Mouse (Mus musculus) heart, embryonic 13.5 days (tissue): Measurements from ENCODE around the gene Lexm. TPM values are rescaled to one million over a fixed set of nuclear protein-coding genes. Genes with fewer than 3 reads are reported as not detected.
A peak's percentile ranks its signal among the peaks of the same experiment; 100 is the strongest.

ENCODE experiments used
- ATAC-seq: fragments of 200-750 bp; cut with Nextera tagmentation; 2 replicates; pipeline ENCODE4 v1.8.0; 2017; ENCODE audit warnings: moderate TSS enrichment; ENCODE audit not compliant: insufficient number of reproducible peaks, low FRiP score, low TSS enrichment; ENCODE audit errors: extremely low read depth
- H3K27ac ChIP-seq: fragments of 300-500 bp; sonication (generic); replicated peaks from 2 replicates; pipeline ENCODE4 v1.5.1; 2015; ENCODE audit warnings: moderate library complexity, mild to moderate bottlenecking, inconsistent platforms
- H3K27me3 ChIP-seq: fragments of 300-500 bp; sonication (generic); replicated peaks from 2 replicates; pipeline ENCODE4 v1.6.1; 2015; ENCODE audit warnings: mild to moderate bottlenecking, inconsistent platforms
- H3K36me3 ChIP-seq: fragments of 300-500 bp; sonication (generic); 2 replicates; pipeline ENCODE4 v1.6.1; 2015; ENCODE audit warnings: mild to moderate bottlenecking, inconsistent platforms
- H3K4me1 ChIP-seq: fragments of 300-500 bp; sonication (generic); 2 replicates; pipeline ENCODE4 v1.6.1; 2015; ENCODE audit warnings: inconsistent platforms
- H3K4me2 ChIP-seq: fragments of 300-500 bp; sonication (generic); 2 replicates; pipeline ENCODE4 v1.6.1; 2015; ENCODE audit warnings: inconsistent platforms, mild to moderate bottlenecking, moderate library complexity
- H3K4me3 ChIP-seq: fragments of 300-500 bp; sonication (generic); 2 replicates; pipeline ENCODE4 v1.5.1; 2015; ENCODE audit warnings: moderate library complexity, mild to moderate bottlenecking, inconsistent platforms
- H3K9ac ChIP-seq: fragments of 300-500 bp; sonication (generic); 2 replicates; pipeline ENCODE4 v1.6.1; 2015; ENCODE audit warnings: inconsistent platforms, mild to moderate bottlenecking, moderate library complexity
- H3K9me3 ChIP-seq: fragments of 300-500 bp; sonication (generic); 2 replicates; pipeline ENCODE4 v1.6.1; 2016; ENCODE audit warnings: inconsistent platforms
- WGBS: fragments of 180-500 bp; shearing (Covaris S2); methylation state at CpG from one replicate; pipeline ENCODE4 v1.1.7; 2015; ENCODE audit warnings: mixed read lengths; 5-methylcytosine and 5-hydroxymethylcytosine counted together
- polyA plus RNA-seq: library from polyadenylated mRNA; unstranded; fragments of >200 nt; fragmentation: Nextera tagmentation; extraction: Ambion mirVana; gene quantifications from 2 replicates; pipeline ENCODE4 v1.2.1, GENCODE M21; 2015

Gene Lexm
- polyA plus RNA-seq, 1 experiment from 2014 or later, result 0.52 TPM

DNA sequence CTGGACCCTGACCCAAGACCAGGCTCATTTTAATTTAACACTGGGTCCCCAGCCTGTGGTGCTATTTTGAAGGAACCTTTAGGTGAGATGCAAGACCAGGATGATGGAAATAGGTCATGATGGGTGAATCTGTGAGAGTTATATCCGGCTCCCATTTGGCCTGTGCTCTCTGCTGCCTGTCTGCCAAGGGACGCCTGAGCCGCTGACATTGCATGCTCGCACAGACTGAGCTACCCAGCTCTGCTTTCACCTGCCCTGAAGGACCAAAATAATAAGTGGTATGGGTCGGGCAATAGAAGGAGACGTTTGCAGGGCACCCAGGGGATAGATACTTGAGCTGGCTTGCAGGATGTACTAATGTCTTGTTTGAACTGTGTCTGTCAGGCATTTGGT, 27.2 kb upstream of the Lexm start:
- H3K4me3 ChIP-seq, result no peak overlapping the region
- WGBS, result 52% methylated on average over 6 of the region's 6 CpGs
- ATAC-seq, result no peak
- H3K36me3 ChIP-seq, result no peaks in the 10 kb centered on the region
- H3K4me1 ChIP-seq, result peaks cover 11% of the 10 kb centered on the region
- no peak overlapping the region for H3K4me2 ChIP-seq
- H3K27me3 ChIP-seq, result peaks cover 31% of the 10 kb centered on the region
- no peak overlapping the region for H3K27ac ChIP-seq
- H3K9me3 ChIP-seq, result no peaks in the 10 kb centered on the region
- no peak overlapping the region for H3K9ac ChIP-seq

DNA sequence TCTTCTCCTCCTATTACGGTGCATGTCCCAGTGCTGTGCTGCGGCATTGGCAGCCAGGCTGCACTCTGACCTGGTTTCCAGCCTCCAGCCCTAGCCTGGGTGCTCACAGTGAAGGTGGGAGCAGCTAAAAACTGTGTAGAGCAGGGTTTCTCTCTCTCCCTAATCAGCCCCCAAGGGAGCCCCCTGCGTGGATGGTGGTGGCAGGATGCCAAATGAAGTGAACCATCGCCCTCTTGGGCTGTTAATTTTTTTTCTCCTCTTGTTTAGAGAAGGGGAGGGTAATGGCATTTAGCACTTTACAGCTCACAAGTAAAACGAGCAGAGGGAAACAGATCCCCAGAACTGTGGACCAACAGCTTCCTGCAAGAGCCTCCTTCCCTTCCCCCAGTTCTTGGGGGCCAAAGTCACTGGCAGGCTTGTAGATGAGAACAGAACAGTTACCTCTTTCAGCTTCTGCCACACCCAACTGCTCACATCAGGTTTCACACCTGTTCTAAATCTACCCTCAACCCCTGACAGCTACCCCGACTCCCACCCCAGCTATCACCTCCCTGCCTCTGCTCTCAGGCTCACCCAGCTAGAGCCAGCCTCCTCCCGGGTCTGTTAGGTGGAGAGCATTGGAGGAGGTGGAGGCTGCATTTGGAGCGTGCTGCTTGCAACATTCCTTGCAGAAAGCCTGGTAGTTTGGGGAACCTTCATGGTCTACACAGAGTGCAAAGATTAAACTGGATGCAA, 26.6 kb upstream of the Lexm start:
- peak overlapping the region; percentile 9; the same call in 1 of the 2 replicates for H3K27ac ChIP-seq
- 11% methylated on average over 8 of the region's 8 CpGs for WGBS
- H3K4me1 ChIP-seq, result peaks cover 11% of the 10 kb centered on the region
- ATAC-seq, result no peak
- 0 out of 2 replicates have a peak overlapping the region, but pooled peaks have one; percentile 5 for H3K4me2 ChIP-seq
- H3K9me3 ChIP-seq, result no peaks in the 10 kb centered on the region
- no peaks in the 10 kb centered on the region for H3K36me3 ChIP-seq
- 0 out of 2 replicates have a peak overlapping the region, but pooled peaks have one; percentile 34 for H3K9ac ChIP-seq
- peaks cover 29% of the 10 kb centered on the region for H3K27me3 ChIP-seq
- no peak overlapping the region for H3K4me3 ChIP-seq

DNA sequence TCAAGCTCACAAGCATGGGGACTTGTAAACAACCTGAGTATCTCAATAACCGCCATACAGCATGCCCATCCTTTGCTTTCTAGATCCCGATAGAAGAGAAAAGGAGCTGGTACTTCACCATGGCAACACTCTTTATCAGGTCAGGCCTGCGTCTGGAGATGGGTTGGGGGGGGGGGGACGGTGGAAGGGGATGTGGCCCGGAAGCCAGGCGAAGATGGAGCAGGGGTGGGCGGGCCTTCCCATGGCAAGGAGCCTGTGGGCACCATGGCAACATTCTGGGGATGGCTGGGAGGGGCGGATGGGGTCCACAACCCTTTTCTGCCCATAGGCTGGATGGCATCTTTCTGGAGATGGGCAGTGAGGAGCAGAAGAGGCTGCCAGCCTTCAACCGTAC, 17.0 kb upstream of the Lexm start:
- no peak overlapping the region for H3K4me3 ChIP-seq
- H3K4me1 ChIP-seq, result peaks cover 10% of the 10 kb centered on the region
- no peaks in the 10 kb centered on the region for H3K36me3 ChIP-seq
- H3K4me2 ChIP-seq, result 0 out of 2 replicates have a peak overlapping the region, but pooled peaks have one; percentile 4
- ATAC-seq, result no peak
- H3K27me3 ChIP-seq, result peaks cover 66% of the 10 kb centered on the region
- 38% methylated on average over 9 of the region's 9 CpGs for WGBS
- peak overlapping the region; percentile 74 for H3K27ac ChIP-seq
- H3K9ac ChIP-seq, result no peak overlapping the region
- no peaks in the 10 kb centered on the region for H3K9me3 ChIP-seq

DNA sequence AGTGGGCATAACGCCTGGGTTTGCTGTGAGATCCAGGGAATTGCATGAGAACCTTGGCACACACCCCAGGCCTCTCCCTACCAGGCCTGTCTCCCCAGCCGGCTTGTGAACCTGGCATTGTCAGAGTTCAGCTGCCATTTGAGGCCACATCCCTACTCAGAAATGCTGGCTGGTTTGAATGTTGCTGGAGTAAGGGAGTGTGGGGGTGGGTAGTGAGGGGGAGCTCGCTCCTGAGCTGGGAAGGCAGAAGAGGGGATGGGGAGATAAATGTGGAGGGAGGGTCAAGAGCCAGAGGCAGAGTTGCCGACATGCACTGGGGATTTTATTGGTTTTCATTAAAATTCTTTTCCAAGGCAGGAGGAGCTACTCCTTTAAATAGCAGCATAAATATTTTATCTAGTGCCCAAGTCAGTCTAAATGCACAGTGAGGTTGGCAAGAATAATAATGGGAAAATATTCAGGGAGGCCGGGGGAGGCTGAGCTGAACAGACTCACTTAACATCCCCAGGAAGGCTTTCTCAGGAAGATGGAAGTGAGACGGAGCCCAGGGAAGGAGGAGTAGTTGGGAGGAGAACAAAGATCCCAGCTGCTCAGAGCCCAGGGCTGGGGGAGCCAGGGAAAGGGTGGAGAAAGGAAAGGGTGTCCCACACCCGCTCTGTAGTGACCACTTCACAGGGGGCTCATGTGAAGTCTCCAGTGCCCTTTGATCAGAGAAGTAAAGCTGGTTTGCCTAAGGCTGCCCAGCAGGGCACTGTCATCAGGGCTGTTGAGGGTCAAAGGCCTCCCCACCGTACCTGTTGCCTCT, 16.4 kb upstream of the Lexm start:
- Histone ChIP-seq H3K9ac (no peak overlapping the region), H3K27ac (peak overlapping the region; percentile 74), H3K27me3 (peaks cover 70% of the 10 kb centered on the region), H3K4me1 (peaks cover 10% of the 10 kb centered on the region), H3K4me2 (0 out of 2 replicates have a peak overlapping the region, but pooled peaks have one; percentile 4), H3K9me3 (no peaks in the 10 kb centered on the region), H3K4me3 (no peak overlapping the region), H3K36me3 (no peaks in the 10 kb centered on the region)
- no peak for ATAC-seq
- 26% methylated on average over 8 of the region's 8 CpGs for WGBS

DNA sequence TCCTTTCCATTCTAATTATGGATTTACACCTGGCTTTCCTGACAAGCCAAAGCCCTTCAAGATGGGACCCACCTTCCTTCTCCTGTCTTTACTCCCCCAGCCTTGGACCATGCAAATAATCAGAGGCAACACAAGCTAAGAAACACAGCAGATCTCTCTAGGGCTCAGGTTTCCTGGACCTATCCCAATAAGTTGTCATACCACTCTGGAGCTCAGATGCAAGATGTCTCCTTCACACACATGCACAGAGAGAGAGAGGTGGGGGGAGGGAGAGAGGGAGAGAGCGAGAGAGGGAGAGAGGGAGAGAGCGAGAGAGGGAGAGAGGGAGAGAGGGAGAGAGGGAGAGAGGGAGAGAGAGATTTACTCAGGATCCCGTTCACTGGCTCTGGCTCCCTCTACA, 15.3 kb upstream of the Lexm start:
- Histone ChIP-seq H3K4me2 (no peak overlapping the region), H3K27ac (peak overlapping the region; percentile 55), H3K4me1 (peaks cover 10% of the 10 kb centered on the region), H3K36me3 (no peaks in the 10 kb centered on the region), H3K9me3 (no peaks in the 10 kb centered on the region), H3K27me3 (peaks cover 75% of the 10 kb centered on the region), H3K9ac (no peak overlapping the region), H3K4me3 (no peak overlapping the region)
- ATAC-seq, result no peak
- WGBS, result 47% methylated on average over 1 of the region's 3 CpGs

DNA sequence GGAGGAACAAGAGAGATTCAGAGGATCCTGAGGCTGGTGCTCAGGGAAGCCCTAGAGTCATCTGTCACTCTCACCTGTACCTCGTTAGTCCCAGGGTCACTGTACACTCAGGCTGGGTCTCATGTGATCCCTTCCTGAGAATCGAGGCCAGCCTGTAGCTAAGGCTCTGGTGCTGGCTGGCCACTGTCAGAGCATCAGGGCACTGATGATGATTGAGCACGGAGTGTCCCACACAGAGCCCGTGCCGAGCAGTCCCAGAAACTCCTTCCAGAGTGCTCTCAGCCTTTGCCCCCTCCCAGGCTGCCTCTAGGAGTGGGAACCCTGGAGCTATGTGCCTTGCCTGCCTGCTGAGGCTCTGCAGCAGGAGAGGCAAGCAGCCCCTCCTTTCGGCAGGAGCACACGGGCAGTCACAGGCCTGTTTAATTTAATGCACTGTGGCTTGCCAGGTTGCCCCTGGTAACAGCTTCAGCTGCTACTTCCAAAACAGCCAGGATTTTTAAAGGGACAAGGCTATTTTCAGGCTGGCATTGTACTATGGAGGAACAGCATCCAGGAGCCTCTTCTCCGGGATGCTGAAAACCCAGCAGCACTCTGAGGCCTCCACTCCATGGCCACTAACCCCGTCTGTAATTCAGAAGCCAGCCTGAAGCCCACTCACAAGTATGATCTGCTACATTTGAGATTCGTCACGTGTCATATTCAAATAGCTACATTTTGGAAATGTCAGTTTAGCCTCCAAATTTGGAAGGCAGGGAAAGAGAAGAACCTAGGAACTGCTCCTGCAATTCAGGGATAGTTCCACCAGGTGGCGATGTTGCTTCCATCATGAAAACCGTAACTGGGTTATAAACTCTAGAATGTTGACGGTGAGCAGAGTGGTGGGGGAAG, 13.5 kb upstream of the Lexm start:
- Histone ChIP-seq H3K4me3 (no peak overlapping the region), H3K27me3 (peaks cover 76% of the 10 kb centered on the region), H3K4me1 (peaks cover 10% of the 10 kb centered on the region), H3K9me3 (no peaks in the 10 kb centered on the region), H3K4me2 (no peak overlapping the region), H3K27ac (no peak overlapping the region), H3K36me3 (no peaks in the 10 kb centered on the region), H3K9ac (no peak overlapping the region)
- 28% methylated on average over 14 of the region's 14 CpGs for WGBS
- no peak for ATAC-seq

DNA sequence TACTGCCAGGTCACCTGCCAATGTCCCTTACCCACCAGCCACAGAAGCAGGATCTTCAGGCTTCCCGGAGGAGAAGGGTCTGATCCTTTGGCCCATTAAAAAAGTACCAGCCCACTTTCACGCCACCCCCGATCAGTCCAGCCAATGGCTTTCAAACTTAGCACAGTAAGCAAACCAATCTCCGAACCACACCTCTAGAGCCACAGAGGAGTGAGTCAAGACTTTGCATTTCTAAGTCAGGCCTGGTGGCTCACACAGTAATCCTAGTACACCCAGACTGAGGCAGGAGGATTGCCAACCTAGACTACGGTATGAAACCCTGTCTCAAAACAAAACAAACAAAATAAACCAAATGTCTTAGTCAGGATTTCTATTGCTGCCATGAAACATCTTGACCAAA, 12.3 kb upstream of the Lexm start:
- Histone ChIP-seq H3K36me3 (no peaks in the 10 kb centered on the region), H3K4me2 (no peak overlapping the region), H3K9me3 (no peaks in the 10 kb centered on the region), H3K4me1 (peaks cover 10% of the 10 kb centered on the region), H3K4me3 (no peak overlapping the region), H3K27ac (no peak overlapping the region), H3K9ac (no peak overlapping the region), H3K27me3 (peaks cover 77% of the 10 kb centered on the region)
- no peak for ATAC-seq
- 60% methylated on average over 5 of the region's 5 CpGs for WGBS

DNA sequence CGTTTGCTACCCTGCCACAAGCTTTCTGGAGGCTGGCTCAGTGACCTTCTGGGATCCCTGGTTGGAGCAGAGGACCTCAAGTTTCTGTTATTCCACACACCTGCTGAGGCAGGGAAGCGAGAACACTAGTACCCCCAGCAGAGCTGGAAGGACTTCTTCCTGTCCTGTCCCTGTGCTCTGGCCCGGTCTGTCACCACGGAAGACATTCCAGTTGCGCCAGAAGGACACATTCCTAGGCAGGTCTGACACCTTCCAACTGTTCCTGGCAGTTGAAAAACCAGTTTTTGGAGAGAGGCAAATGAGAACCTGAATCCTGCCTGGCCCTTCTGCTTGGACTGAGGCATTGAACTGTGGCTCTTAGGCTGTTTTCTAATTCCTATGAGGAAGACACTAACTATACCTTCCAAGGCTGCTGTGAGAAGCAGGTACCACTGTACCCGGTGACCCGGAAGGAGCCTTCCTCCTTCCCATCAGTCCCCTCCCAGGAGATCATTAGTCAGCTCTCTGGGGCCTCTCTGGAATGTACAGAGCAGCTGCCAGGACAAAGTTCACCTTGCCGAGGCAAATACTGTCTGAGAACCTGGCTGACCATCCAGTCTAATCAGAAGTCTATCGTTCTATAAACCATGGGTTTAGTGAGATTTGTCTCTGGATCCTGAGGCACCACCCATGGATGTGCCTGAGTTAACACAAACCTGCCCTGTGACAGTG, 11.8 kb upstream of the Lexm start:
- Histone ChIP-seq H3K9me3 (no peaks in the 10 kb centered on the region), H3K27ac (no peak overlapping the region), H3K4me2 (no peak overlapping the region), H3K4me3 (no peak overlapping the region), H3K36me3 (no peaks in the 10 kb centered on the region), H3K4me1 (peaks cover 9% of the 10 kb centered on the region), H3K9ac (no peak overlapping the region), H3K27me3 (peaks cover 79% of the 10 kb centered on the region)
- no peak for ATAC-seq
- 28% methylated on average over 9 of the region's 9 CpGs for WGBS

DNA sequence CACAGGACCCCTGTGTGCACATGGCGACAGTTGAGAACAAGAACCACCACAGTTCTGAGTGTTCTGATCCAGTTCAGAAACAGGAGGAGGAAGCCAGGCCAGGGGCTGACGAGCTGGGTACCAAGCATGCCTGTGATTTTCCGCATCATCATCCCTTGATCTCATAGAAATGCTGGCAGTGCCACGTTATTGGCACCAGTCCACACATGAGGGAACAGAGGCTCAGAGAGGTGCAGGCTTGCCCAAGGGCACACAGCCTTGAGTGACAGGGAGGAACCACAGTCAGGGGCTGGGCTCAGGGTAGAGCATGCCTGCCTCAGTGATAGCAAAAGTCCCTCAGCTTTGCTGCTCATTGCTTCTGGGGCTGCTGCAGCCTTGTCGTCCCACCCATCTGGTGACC, 10.8 kb upstream of the Lexm start:
- no peaks in the 10 kb centered on the region for H3K4me1 ChIP-seq
- H3K36me3 ChIP-seq, result no peaks in the 10 kb centered on the region
- no peak overlapping the region for H3K9ac ChIP-seq
- no peak overlapping the region for H3K4me3 ChIP-seq
- H3K9me3 ChIP-seq, result no peaks in the 10 kb centered on the region
- H3K27me3 ChIP-seq, result peaks cover 82% of the 10 kb centered on the region
- 76% methylated on average over 5 of the region's 5 CpGs for WGBS
- no peak for ATAC-seq
- H3K27ac ChIP-seq, result no peak overlapping the region
- H3K4me2 ChIP-seq, result no peak overlapping the region

DNA sequence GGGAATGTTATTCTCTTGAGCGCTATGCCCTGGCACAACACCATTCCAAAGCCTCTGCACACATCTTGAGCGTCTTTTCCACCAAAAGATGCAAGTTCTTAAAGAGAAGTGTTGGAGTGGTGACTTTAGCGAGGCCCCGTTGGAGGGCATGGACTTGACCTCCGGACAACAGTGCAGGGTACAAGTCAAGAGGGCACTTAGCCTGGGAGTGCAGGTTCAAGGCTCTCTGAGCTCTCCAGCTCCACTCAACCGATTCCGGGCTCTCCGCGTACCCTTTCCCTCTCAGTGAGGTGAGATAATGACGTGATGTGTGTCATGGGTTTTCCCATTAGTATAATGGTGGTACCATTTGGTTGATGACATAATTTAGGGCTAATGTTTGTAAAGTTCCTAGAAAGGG, 7.2 kb upstream of the Lexm start:
- Histone ChIP-seq H3K4me3 (no peak overlapping the region), H3K36me3 (no peaks in the 10 kb centered on the region), H3K27me3 (peaks cover 98% of the 10 kb centered on the region), H3K9ac (no peak overlapping the region), H3K4me1 (no peaks in the 10 kb centered on the region), H3K27ac (no peak overlapping the region), H3K9me3 (no peaks in the 10 kb centered on the region), H3K4me2 (no peak overlapping the region)
- no peak for ATAC-seq
- WGBS, result 76% methylated on average over 10 of the region's 10 CpGs
